Mouse (Mus musculus): Measurements from ENCODE around the gene Sec24a. TPM values are rescaled to one million over a fixed set of nuclear protein-coding genes. Genes with fewer than 3 reads are reported as not detected.
A peak's percentile ranks its signal among the peaks of the same experiment; 100 is the strongest.

The Sec24a gene
- polyA plus RNA-seq (2015; fragmentation: Nextera tagmentation; extraction: Ambion mirVana), result 21.2 and 27.6 TPM in 2 replicates

DNA sequence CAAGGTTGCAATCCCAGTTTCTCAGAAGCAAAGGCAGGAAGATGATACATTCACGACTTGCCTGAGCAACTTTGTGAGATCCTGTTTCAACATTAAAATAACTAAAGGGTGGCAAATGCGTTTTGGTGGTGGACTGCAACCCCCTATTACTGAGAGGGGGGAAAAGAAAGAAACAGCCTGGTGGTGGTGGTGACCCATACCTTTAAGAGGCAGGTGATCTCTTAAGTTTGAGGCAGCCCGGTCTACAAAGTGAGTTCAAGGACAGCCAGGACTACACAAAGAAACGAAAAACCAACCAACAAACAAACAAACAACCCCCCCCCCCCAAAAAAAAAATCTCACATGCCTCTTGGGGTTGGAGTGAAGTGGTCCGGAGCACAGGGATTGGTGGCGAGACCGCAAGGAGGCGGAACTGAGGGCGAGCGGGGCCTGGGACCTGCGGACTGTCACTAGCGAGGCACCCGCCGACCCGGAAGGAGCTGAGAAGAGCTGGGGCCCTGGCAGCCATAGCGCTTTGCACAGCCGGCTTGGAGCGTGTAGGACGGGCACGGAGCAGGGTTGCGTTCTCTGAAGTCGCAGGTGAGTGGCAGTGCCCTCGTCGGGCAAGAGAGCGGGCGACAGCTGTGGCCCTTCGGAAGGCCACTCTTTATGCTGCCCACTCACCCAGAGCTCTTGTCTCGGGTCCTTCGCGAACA lies at the start of gene Sec24a, which contains the start of gene Sar1b:
Sec24a (minus strand) TSS at position 422 of the 695 bp plus-strand sequence.
Sar1b (plus strand) TSS at position 475 of the 695 bp plus-strand sequence.
- H3K9me3 ChIP-seq (ENCODE audit: control insufficient read depth, low read length), result no peaks in the 10 kb centered on the region
- H3K4me1 ChIP-seq (ENCODE audit: control insufficient read depth, insufficient read depth, low read length), result peaks cover 9% of the 10 kb centered on the region; the same call in 1 of the 2 replicates
- H3K27ac ChIP-seq (ENCODE audit: low read length), result peak within 1 kb of the TSS; percentile 65
- H3K27me3 ChIP-seq (replicated peaks; ENCODE audit: control insufficient read depth, insufficient read depth, low read length), result no peaks in the 10 kb centered on the region
- peak within 1 kb of the TSS; percentile 98 for H3K4me3 ChIP-seq (ENCODE audit: low read length)
- peak within 1 kb of the TSS; percentile 95 for H3K9ac ChIP-seq (ENCODE audit: low read depth, low read length)
- WGBS, result 1% methylated on average over 30 of the region's 30 CpGs
- peak; percentile 73 for ATAC-seq
- peak within 1 kb of the TSS; percentile 73 for H3K4me2 ChIP-seq (ENCODE audit: low read depth, low read length)
- H3K36me3 ChIP-seq (ENCODE audit: control insufficient read depth, insufficient read depth, low read length), result no peaks in the 10 kb centered on the region

DNA sequence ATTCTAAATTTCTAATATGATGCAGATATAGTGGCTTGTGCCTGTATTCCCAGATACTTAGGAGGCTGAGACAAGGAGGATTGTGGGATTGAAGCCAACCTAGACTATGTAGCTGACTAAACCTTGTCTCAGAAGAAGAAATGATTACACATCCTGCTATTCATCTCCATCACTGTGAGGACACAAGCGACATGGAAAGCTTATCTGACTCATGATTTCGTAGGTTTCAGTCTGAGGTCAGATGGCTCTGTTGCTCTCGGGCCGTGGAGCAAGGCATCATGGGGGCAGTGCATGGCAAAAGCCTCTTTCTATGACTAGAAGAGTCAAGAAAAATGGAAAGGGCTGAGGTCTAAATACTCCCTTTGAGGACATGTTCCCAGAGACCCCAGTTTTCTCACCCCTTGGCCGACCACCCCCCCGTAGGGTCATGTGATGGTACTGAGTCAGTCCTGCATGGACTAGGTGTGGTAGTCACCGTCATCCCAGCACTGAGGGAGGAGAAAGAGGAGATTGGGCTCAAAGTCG lies 48.6 kb upstream of the Sec24a start:
- WGBS, result 93% methylated on average over 8 of the region's 8 CpGs
- H3K4me1 ChIP-seq (ENCODE audit: control insufficient read depth, insufficient read depth, low read length), result no peaks in the 10 kb centered on the region

DNA sequence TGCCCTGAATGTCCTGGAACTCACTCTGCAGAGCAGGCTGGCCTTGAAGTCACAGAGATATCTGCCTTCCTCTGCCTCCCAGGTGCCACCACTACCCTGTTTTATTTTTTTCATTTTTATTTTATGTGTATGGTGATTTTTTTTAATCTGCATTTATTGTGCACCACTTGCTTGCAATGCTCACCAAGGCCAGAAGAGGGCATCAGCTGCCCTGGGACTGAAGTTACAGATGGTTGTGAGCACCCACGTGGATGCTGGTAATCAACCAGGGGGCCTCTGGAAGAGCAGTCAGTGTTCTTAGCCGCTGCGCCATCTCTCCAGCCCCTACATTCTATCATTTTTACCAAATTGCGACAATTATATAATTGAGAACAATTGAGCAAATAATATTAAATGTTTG lies 47.8 kb upstream of the Sec24a start:
- ATAC-seq, result no peak
- Histone ChIP-seq H3K27ac (ENCODE audit: low read length) (no peak overlapping the region), H3K9ac (ENCODE audit: low read depth, low read length) (no peak overlapping the region), H3K4me3 (ENCODE audit: low read length) (no peak overlapping the region), H3K9me3 (ENCODE audit: control insufficient read depth, low read length) (no peaks in the 10 kb centered on the region), H3K36me3 (ENCODE audit: control insufficient read depth, insufficient read depth, low read length) (no peaks in the 10 kb centered on the region), H3K4me1 (ENCODE audit: control insufficient read depth, insufficient read depth, low read length) (no peaks in the 10 kb centered on the region), H3K4me2 (ENCODE audit: low read depth, low read length) (no peak overlapping the region), H3K27me3 (replicated peaks; ENCODE audit: control insufficient read depth, insufficient read depth, low read length) (no peaks in the 10 kb centered on the region)
- 85% methylated on average over 4 of the region's 4 CpGs for WGBS

More for the DNA sequence above, 48.6 kb upstream of the Sec24a start:
- no peak for ATAC-seq
- Histone ChIP-seq H3K27ac (ENCODE audit: low read length) (no peak overlapping the region), H3K36me3 (ENCODE audit: control insufficient read depth, insufficient read depth, low read length) (no peaks in the 10 kb centered on the region), H3K9ac (ENCODE audit: low read depth, low read length) (no peak overlapping the region), H3K4me3 (ENCODE audit: low read length) (no peak overlapping the region), H3K27me3 (replicated peaks; ENCODE audit: control insufficient read depth, insufficient read depth, low read length) (no peaks in the 10 kb centered on the region), H3K9me3 (ENCODE audit: control insufficient read depth, low read length) (no peaks in the 10 kb centered on the region), H3K4me2 (ENCODE audit: low read depth, low read length) (no peak overlapping the region)

DNA sequence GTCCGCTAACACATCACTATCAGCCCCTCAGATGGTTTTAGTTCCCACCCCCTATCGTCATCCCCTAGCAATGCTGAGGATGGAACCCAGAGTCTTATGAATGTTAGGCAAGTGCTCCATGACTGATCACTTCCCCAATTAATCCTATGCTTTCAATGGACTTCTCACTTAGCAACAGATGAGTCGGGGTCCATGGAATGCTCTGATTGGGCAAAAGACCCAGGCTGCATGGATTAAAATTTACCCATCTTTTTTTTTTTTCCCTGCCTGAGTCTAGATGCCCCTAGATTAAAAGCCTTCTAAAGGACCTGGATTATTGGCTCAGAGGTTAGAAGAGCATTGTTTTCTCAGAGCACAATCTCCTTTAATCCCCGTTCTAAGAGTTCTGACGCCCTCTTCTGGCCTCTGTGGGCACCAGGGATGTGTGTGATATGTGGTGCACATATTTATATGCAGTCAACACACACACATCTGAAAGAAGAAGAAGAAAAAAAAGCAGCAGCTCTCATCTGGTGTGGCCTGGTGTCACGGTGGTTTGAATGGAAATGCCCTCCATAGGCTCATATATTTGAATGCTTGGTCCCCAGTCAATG lies 46.3 kb upstream of the Sec24a start:
- Histone ChIP-seq H3K4me2 (ENCODE audit: low read depth, low read length) (no peak overlapping the region), H3K9ac (ENCODE audit: low read depth, low read length) (no peak overlapping the region), H3K36me3 (ENCODE audit: control insufficient read depth, insufficient read depth, low read length) (no peaks in the 10 kb centered on the region), H3K4me1 (ENCODE audit: control insufficient read depth, insufficient read depth, low read length) (peaks cover 5% of the 10 kb centered on the region; the same call in 1 of the 2 replicates), H3K4me3 (ENCODE audit: low read length) (no peak overlapping the region), H3K27me3 (replicated peaks; ENCODE audit: control insufficient read depth, insufficient read depth, low read length) (no peaks in the 10 kb centered on the region), H3K27ac (ENCODE audit: low read length) (no peak overlapping the region), H3K9me3 (ENCODE audit: control insufficient read depth, low read length) (no peaks in the 10 kb centered on the region)
- 61% methylated on average over 6 of the region's 6 CpGs for WGBS
- ATAC-seq, result no peak

DNA sequence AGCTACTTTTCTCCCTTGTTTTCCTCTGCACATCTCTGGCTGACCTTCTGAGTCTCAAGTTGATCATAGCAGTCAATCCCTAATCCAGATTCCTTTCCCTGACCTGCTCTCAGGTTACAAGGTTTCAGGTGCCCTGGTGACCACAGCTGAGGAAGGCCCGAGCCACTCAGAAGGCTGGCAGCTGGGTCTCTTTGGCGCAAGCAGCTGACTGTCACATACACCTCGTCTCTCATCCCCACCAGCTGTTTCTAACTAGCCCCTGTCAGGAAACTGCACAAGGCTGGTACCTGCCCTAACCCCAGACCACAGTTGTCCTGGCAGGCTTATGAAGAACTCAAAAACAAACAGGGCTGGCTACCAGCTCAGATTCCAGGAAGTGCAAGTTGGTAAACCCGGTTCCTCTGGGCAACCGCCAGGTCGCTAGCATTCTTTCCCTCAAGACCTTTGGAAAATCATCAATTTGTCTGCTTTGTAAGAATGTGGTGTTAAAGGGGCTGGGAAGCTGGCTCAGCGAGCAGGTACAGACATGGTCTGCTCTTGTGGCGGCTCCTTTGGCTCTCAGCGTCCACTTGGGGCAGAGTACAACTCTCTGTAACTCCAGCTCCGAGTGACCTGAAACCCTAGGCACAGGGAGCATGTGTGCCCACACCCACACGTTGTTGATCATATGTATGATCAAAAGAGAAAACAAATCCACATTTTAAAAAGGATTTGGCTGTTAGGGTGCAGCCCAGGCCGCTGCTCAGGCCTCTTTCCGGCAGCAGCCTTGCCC lies 43.9 kb upstream of the Sec24a start:
- H3K9me3 ChIP-seq (ENCODE audit: control insufficient read depth, low read length), result no peaks in the 10 kb centered on the region
- H3K9ac ChIP-seq (ENCODE audit: low read depth, low read length), result peak overlapping the region; percentile 23
- H3K4me1 ChIP-seq (ENCODE audit: control insufficient read depth, insufficient read depth, low read length), result peaks cover 5% of the 10 kb centered on the region; the same call in 1 of the 2 replicates
- no peaks in the 10 kb centered on the region for H3K36me3 ChIP-seq (ENCODE audit: control insufficient read depth, insufficient read depth, low read length)
- no peak overlapping the region for H3K4me2 ChIP-seq (ENCODE audit: low read depth, low read length)
- 43% methylated on average over 13 of the region's 13 CpGs for WGBS
- ATAC-seq, result no peak
- no peak overlapping the region for H3K4me3 ChIP-seq (ENCODE audit: low read length)
- H3K27me3 ChIP-seq (replicated peaks; ENCODE audit: control insufficient read depth, insufficient read depth, low read length), result no peaks in the 10 kb centered on the region
- no peak overlapping the region for H3K27ac ChIP-seq (ENCODE audit: low read length)

DNA sequence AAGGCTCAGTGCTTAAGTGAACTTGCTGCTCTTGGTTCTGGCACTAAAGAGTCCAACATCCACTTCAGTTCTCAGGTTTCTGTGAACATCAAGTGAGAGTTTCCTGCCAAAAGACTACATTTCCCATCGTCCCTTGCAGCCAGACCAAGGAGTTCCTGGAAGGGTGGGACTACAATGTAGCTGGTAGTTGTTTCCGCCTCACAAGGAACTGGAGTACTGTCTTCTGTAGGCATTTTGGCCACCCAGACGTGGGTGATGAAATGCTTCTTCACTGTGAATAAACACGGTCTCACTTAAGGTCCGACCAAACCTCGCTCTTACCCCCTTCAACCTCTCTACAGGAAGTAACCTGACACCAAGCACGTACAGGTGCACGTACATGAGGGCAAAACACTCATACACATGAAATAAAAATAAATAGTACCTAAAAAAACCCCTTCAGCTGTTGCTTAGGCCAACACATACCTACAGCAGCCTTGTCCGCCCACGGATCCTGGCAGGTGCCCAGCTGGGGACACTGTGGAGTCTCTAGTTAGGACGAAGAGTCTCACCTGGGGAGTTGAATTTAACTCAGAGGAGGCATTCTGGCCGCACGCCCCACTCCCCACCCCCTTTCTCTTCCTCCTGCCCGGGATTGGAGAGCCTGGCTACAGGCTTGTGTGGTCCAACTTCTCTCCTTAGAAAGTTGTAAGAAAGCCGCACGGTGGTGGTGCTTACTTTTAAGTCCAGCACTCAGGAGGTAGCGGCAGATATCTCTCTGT lies 42.0 kb upstream of the Sec24a start:
- Histone ChIP-seq H3K27me3 (replicated peaks; ENCODE audit: control insufficient read depth, insufficient read depth, low read length) (no peaks in the 10 kb centered on the region), H3K9ac (ENCODE audit: low read depth, low read length) (peak overlapping the region; percentile 65), H3K4me2 (ENCODE audit: low read depth, low read length) (peak overlapping the region; percentile 66), H3K36me3 (ENCODE audit: control insufficient read depth, insufficient read depth, low read length) (no peaks in the 10 kb centered on the region), H3K4me1 (ENCODE audit: control insufficient read depth, insufficient read depth, low read length) (peaks cover 5% of the 10 kb centered on the region; the same call in 1 of the 2 replicates), H3K4me3 (ENCODE audit: low read length) (peak overlapping the region; percentile 47), H3K27ac (ENCODE audit: low read length) (peak overlapping the region; percentile 73), H3K9me3 (ENCODE audit: control insufficient read depth, low read length) (no peaks in the 10 kb centered on the region)
- ATAC-seq, result peak; percentile 81
- WGBS, result 13% methylated on average over 17 of the region's 17 CpGs

DNA sequence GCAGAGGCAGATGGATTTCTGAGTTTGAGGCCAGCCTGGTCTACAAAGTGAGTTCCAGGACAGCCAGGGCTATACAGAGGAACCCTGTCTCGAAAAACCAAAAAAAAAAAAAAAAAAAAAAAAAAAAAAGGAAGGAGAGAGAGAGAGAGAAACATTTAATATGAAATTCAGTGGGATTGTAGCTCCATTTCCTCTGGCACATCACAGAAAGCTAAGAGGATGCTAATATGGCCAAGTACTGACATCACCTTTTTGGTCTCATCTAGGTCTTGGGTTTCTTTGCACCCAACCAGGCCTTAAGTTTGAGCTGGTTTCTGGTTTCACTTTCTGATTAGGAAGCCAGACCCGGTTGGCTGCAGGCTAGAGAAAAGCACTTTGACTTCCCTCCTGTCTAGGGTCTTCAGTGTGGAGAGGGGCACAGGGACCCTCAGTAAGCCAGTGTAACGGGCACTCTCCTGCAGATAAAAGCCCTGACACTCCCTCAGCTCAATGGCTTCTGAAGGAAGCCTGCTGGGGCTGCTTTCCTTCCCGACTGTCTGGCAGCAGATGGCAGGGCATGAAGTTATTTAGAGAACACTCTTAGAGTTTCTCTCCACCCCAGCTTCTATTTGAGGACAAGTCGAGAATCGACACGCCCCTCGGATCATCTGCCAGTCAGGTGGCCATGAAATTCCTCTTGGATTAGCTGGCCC lies 37.3 kb upstream of the Sec24a start:
- H3K27ac ChIP-seq (ENCODE audit: low read length), result no peak overlapping the region
- peaks cover 4% of the 10 kb centered on the region for H3K4me1 ChIP-seq (ENCODE audit: control insufficient read depth, insufficient read depth, low read length)
- no peak overlapping the region for H3K4me2 ChIP-seq (ENCODE audit: low read depth, low read length)
- H3K9ac ChIP-seq (ENCODE audit: low read depth, low read length), result no peak overlapping the region; the same call in 1 of the 2 replicates
- WGBS, result 22% methylated on average over 7 of the region's 8 CpGs
- ATAC-seq, result no peak
- H3K4me3 ChIP-seq (ENCODE audit: low read length), result no peak overlapping the region
- H3K27me3 ChIP-seq (replicated peaks; ENCODE audit: control insufficient read depth, insufficient read depth, low read length), result no peaks in the 10 kb centered on the region
- no peaks in the 10 kb centered on the region for H3K36me3 ChIP-seq (ENCODE audit: control insufficient read depth, insufficient read depth, low read length)
- no peaks in the 10 kb centered on the region for H3K9me3 ChIP-seq (ENCODE audit: control insufficient read depth, low read length)

DNA sequence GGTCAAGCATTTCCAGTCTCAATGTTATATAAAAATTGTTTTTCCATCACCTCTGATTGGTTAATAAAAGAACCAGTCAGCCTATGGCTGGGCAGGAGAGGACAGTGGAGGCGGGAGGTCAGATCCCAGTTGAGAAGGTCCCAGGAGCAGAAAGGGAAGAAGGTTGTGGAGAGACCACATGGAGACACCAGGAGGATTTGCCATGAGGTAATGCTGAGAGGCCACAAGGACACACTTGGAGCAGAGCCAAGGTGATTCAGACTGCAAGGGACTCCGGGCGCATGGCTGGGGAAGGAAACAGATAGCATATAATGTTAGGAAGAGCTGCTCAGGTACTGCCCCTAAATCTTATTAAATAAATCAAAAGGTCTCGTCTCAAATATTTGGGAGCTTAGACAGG lies 32.8 kb upstream of the Sec24a start:
- H3K9me3 ChIP-seq (ENCODE audit: control insufficient read depth, low read length), result no peaks in the 10 kb centered on the region
- H3K9ac ChIP-seq (ENCODE audit: low read depth, low read length), result no peak overlapping the region
- H3K27me3 ChIP-seq (replicated peaks; ENCODE audit: control insufficient read depth, insufficient read depth, low read length), result no peaks in the 10 kb centered on the region
- H3K4me1 ChIP-seq (ENCODE audit: control insufficient read depth, insufficient read depth, low read length), result no peaks in the 10 kb centered on the region; the same call in 1 of the 2 replicates
- no peak overlapping the region for H3K27ac ChIP-seq (ENCODE audit: low read length)
- WGBS, result 63% methylated on average over 4 of the region's 4 CpGs
- no peak overlapping the region for H3K4me3 ChIP-seq (ENCODE audit: low read length)
- ATAC-seq, result peak; percentile 70
- 0 out of 2 replicates have a peak, but pooled peaks cover 10% of the 10 kb centered on the region for H3K36me3 ChIP-seq (ENCODE audit: control insufficient read depth, insufficient read depth, low read length)
- H3K4me2 ChIP-seq (ENCODE audit: low read depth, low read length), result no peak overlapping the region

All from intestine, embryonic 16.5 days (tissue).